Mouse (Mus musculus): ENCODE measurements at regions not wholly inside any gene's neighbourhood (a gene's known extent, or its start where the extent isn't known, plus 50 kb on each side); places are given as distances from the start of the nearest gene placed in this dataset.

DNA sequence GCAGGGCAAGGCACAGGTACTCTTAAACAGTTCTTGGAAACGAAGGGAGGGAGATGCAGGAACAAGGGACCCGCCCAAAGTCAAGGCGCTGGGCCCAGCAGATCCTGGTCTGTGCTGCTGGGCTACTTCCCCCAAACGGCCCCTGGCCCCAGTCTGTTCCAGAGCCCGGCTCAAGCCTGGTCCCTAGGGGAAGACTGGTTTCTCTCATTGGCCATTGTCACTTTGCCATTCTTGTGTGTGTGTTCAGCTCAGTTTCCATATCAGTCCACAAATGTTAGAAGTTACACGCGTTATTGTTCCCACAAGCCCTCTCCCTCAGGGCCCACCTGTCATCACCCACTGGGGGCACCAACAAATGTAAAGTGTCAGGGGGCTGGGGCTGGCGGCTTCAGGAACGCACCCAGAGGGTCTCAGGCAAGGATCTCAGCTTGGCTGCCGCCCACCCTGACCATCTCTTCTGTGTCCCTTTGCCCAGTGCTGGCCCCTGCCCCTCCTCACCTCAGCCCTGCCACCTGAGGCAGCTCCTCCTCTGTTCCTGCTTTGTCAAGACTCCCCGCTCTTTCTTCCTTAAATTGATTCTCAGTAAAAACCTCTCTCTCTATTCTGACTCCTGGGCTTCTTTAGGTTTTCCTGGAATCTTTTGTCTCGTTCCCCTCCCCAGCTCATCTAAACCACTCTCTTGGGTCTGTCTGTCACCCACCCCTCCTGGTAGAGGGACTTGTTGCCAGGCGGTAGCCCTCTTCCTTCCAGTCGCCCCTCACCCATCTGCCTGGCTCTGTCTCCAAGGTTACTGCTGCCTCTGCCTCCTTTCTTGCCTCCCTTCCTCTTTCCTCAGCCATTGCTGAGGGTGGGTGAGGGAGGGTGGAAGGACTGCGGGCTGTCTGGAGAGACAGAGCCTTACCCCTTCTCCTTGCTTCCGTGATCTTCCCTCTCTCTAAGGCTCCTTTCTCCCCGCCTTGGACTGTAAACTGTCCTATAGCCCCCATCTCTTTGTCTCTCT lies 69.2 kb upstream of the 4931429L15Rik start:
- no peak for DNase-seq (ENCODE audit: low read depth, low spot score)

DNA sequence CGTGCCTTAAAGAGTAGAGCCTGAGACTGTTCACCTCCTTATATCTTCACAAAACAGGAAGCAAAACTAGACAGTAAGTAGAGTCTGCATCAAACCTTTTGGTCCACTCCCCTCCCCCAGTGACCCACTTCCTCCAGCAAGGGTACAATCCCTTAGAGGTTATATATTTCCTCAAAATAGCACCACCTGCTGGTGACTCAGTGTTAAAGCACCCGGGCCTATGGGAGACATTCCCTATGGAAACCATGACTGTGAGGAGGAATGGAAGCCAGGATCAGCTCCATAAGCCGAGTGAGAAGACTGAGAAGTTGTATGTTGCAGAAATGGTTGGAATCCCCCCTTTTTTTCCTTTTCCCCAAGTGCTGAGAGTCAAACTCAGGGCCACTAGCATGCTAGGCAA lies 66.5 kb upstream of the 4931429L15Rik start:
- no peak for DNase-seq (ENCODE audit: low read depth, low spot score)

DNA sequence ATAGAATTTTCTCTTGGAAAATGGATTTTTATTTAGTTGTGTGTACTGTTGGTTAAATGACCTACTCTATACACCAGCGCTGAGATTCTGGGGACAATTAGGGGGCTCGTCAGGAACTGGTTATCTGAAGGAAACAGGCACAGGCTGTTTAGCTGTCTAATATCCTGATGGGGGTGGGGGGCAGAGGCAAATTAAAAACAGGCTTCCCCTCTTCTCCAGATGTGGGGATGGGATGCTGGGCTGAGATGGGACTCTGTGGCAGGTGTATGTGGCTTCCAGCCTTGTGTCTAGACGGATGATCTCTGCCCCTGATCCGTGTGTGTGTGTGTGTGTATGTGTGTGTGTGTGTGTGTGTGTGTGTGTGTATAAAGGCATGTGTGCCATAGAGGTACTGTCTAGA lies 61.6 kb upstream of the 4931429L15Rik start:
- DNase-seq (ENCODE audit: low read depth, low spot score): no peak

DNA sequence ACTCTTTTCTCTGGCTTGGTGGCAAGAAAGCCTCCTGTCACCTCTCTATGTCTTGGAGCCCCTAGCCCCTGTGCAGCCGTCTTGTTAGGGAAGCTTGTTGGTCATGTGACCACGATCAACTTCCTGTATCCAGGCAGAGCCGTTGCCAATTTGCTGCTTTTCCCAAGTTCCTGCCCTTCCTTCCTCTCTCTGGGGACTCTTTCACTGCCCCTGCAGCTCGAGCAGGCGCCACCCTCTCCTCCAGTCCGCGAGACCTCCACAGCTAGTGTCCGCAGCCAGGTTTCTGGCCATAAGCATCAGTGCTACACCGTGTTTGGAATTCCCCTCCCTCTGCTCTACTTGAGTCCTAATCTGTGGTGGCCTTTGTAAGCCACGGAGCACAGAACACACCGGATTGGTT lies 59.7 kb upstream of the 4931429L15Rik start:
- DNase-seq (ENCODE audit: low read depth, low spot score): no peak

DNA sequence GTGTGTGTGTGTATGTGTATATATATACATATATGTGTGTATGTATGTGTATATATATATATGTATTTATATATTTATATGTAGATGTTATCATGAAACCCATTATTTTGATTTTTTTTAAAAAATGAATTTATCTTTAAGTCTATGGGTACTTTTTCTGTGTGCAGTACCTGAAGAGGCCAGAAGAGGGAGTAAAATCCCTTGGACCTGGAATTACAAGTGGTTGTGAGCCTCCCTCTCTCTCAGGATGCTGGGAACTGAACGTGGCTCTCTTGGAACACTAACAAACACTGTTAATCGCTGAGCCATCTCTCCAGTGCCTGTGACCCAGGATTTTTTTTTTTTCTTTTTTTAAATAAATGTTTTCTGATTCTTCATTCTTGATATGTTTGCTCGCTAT lies 58.6 kb upstream of the 4931429L15Rik start:
- DNase-seq (ENCODE audit: low read depth, low spot score): peak; percentile 8

Measured in 3T3-L1 (cell line).